Mouse (Mus musculus): ENCODE data around the gene Clec10a. TPM values are rescaled to one million over a fixed set of nuclear protein-coding genes. Genes with fewer than 3 reads are reported as not detected.
"Not testable (repeated sequence)": the region's sequence is repeated elsewhere in the genome, so short reads cannot be mapped to it uniquely, and the experiment has no call there.

Gene Clec10a
- polyA plus RNA-seq (2014; fragmentation: Nextera tagmentation; extraction: Ambion mirVana) = 1.4 TPM in 1 of 2 replicates, not detected in the other

GRCm38 (mm10) chr11:70155897-70156296 is at the start of gene Clec10a:
Clec10a (plus strand) TSS chr11:70156197.
- WGBS = no CpG with 5 or more reads among the region's 5 CpGs

GRCm38 (mm10) chr11:70107085-70107484 is 48.9 kb upstream of the Clec10a start:
- H3K36me3 ChIP-seq (ENCODE audit: control insufficient read depth, insufficient read depth, low read length) = no peaks in the 10 kb centered on the region
- 67% methylated on average over 8 of the region's 8 CpGs for WGBS
- no peak for ATAC-seq (ENCODE audit: low FRiP score, low TSS enrichment)

More at GRCm38 (mm10) chr11:70155897-70156296, at the start of gene Clec10a:
- not testable (repeated sequence) for DNase-seq; H3K27ac ChIP-seq (replicated peaks; ENCODE audit: low read depth, low read length); ATAC-seq (ENCODE audit: low FRiP score, low TSS enrichment); H3K4me3 ChIP-seq (replicated peaks; ENCODE audit: low read depth, low read length); H3K9ac ChIP-seq (replicated peaks; ENCODE audit: low read length); H3K4me1 ChIP-seq (ENCODE audit: control insufficient read depth, insufficient read depth, low read length); H3K27me3 ChIP-seq (ENCODE audit: control insufficient read depth, insufficient read depth, low read length); H3K9me3 ChIP-seq (ENCODE audit: control insufficient read depth, low read length); H3K4me2 ChIP-seq (ENCODE audit: low read length); H3K36me3 ChIP-seq (ENCODE audit: control insufficient read depth, insufficient read depth, low read length)

GRCm38 (mm10) chr11:70110146-70110545 is 45.9 kb upstream of the Clec10a start:
- H3K9ac ChIP-seq (replicated peaks; ENCODE audit: low read length) = no peak overlapping the region
- 71% methylated on average over 3 of the region's 3 CpGs for WGBS
- H3K27ac ChIP-seq (replicated peaks; ENCODE audit: low read depth, low read length) = no peak overlapping the region
- no peaks in the 10 kb centered on the region for H3K4me1 ChIP-seq (ENCODE audit: control insufficient read depth, insufficient read depth, low read length)
- no peaks in the 10 kb centered on the region for H3K36me3 ChIP-seq (ENCODE audit: control insufficient read depth, insufficient read depth, low read length)
- H3K4me3 ChIP-seq (replicated peaks; ENCODE audit: low read depth, low read length) = no peak overlapping the region
- H3K27me3 ChIP-seq (ENCODE audit: control insufficient read depth, insufficient read depth, low read length) = no peaks in the 10 kb centered on the region
- no peak for ATAC-seq (ENCODE audit: low FRiP score, low TSS enrichment)
- DNase-seq = peak; percentile 27
- no peak overlapping the region for H3K4me2 ChIP-seq (ENCODE audit: low read length)
- H3K9me3 ChIP-seq (ENCODE audit: control insufficient read depth, low read length) = no peaks in the 10 kb centered on the region

More at GRCm38 (mm10) chr11:70107085-70107484, 48.9 kb upstream of the Clec10a start:
- Histone ChIP-seq H3K27ac (replicated peaks; ENCODE audit: low read depth, low read length) (no peak overlapping the region), H3K27me3 (ENCODE audit: control insufficient read depth, insufficient read depth, low read length) (no peaks in the 10 kb centered on the region), H3K4me1 (ENCODE audit: control insufficient read depth, insufficient read depth, low read length) (no peaks in the 10 kb centered on the region), H3K9me3 (ENCODE audit: control insufficient read depth, low read length) (no peaks in the 10 kb centered on the region), H3K4me2 (ENCODE audit: low read length) (no peak overlapping the region), H3K9ac (replicated peaks; ENCODE audit: low read length) (no peak overlapping the region), H3K4me3 (replicated peaks; ENCODE audit: low read depth, low read length) (no peak overlapping the region)
- DNase-seq = no peak

- Histone ChIP-seq H3K27me3 (ENCODE audit: control insufficient read depth, insufficient read depth, low read length) (no peaks in the 10 kb centered on the region), H3K4me3 (replicated peaks; ENCODE audit: low read depth, low read length) (no peak overlapping the region), H3K36me3 (ENCODE audit: control insufficient read depth, insufficient read depth, low read length) (no peaks in the 10 kb centered on the region), H3K9ac (replicated peaks; ENCODE audit: low read length) (no peak overlapping the region), H3K9me3 (ENCODE audit: control insufficient read depth, low read length) (no peaks in the 10 kb centered on the region), H3K4me2 (ENCODE audit: low read length) (no peak overlapping the region), H3K27ac (replicated peaks; ENCODE audit: low read depth, low read length) (no peak overlapping the region), H3K4me1 (ENCODE audit: control insufficient read depth, insufficient read depth, low read length) (no peaks in the 10 kb centered on the region)
- ATAC-seq (ENCODE audit: low FRiP score, low TSS enrichment) (no peak), DNase-seq (no peak)
- WGBS = 82% methylated on average over 4 of the region's 4 CpGs
Observed at GRCm38 (mm10) chr11:70114562-70114961, 41.4 kb upstream of the Clec10a start.

- WGBS = 96% methylated on average over 3 of the region's 3 CpGs
- no peaks in the 10 kb centered on the region for H3K36me3 ChIP-seq (ENCODE audit: control insufficient read depth, insufficient read depth, low read length)
- ATAC-seq (ENCODE audit: low FRiP score, low TSS enrichment) (no peak), DNase-seq (no peak)
- no peak overlapping the region for H3K4me2 ChIP-seq (ENCODE audit: low read length)
- no peaks in the 10 kb centered on the region for H3K27me3 ChIP-seq (ENCODE audit: control insufficient read depth, insufficient read depth, low read length)
- no peaks in the 10 kb centered on the region for H3K4me1 ChIP-seq (ENCODE audit: control insufficient read depth, insufficient read depth, low read length)
- peaks cover 8% of the 10 kb centered on the region; the same call in 1 of the 2 replicates for H3K9me3 ChIP-seq (ENCODE audit: control insufficient read depth, low read length)
- H3K27ac ChIP-seq (replicated peaks; ENCODE audit: low read depth, low read length) = no peak overlapping the region
- H3K4me3 ChIP-seq (replicated peaks; ENCODE audit: low read depth, low read length) = no peak overlapping the region
- H3K9ac ChIP-seq (replicated peaks; ENCODE audit: low read length) = no peak overlapping the region
Observed at GRCm38 (mm10) chr11:70115901-70116300, 40.1 kb upstream of the Clec10a start.

- WGBS = 88% methylated on average over 9 of the region's 9 CpGs
- Histone ChIP-seq H3K9ac (replicated peaks; ENCODE audit: low read length) (no peak within 1 kb of the TSS), H3K36me3 (ENCODE audit: control insufficient read depth, insufficient read depth, low read length) (no peaks in the 10 kb centered on the region), H3K27ac (replicated peaks; ENCODE audit: low read depth, low read length) (no peak within 1 kb of the TSS), H3K4me1 (ENCODE audit: control insufficient read depth, insufficient read depth, low read length) (no peaks in the 10 kb centered on the region), H3K4me2 (ENCODE audit: low read length) (no peak within 1 kb of the TSS), H3K27me3 (ENCODE audit: control insufficient read depth, insufficient read depth, low read length) (no peaks in the 10 kb centered on the region), H3K9me3 (ENCODE audit: control insufficient read depth, low read length) (no peaks in the 10 kb centered on the region), H3K4me3 (replicated peaks; ENCODE audit: low read depth, low read length) (no peak within 1 kb of the TSS)
- no peak for DNase-seq
- ATAC-seq (ENCODE audit: low FRiP score, low TSS enrichment) = no peak
Observed at GRCm38 (mm10) chr11:70129926-70130379, 26.0 kb upstream of the Clec10a start, which contains the start of gene Mgl2. Mgl2 (plus strand) TSS chr11:70130329.

- not testable (repeated sequence) for DNase-seq; H3K27me3 ChIP-seq (ENCODE audit: control insufficient read depth, insufficient read depth, low read length); H3K4me2 ChIP-seq (ENCODE audit: low read length); H3K27ac ChIP-seq (replicated peaks; ENCODE audit: low read depth, low read length); H3K36me3 ChIP-seq (ENCODE audit: control insufficient read depth, insufficient read depth, low read length); ATAC-seq (ENCODE audit: low FRiP score, low TSS enrichment); H3K9me3 ChIP-seq (ENCODE audit: control insufficient read depth, low read length); H3K9ac ChIP-seq (replicated peaks; ENCODE audit: low read length); H3K4me3 ChIP-seq (replicated peaks; ENCODE audit: low read depth, low read length); H3K4me1 ChIP-seq (ENCODE audit: control insufficient read depth, insufficient read depth, low read length)
- 75% methylated on average over 3 of the region's 3 CpGs for WGBS
Observed at GRCm38 (mm10) chr11:70135001-70135400, 21.0 kb upstream of the Clec10a start.

GRCm38 (mm10) chr11:70135925-70136324 is 20.1 kb upstream of the Clec10a start:
- H3K36me3 ChIP-seq (ENCODE audit: control insufficient read depth, insufficient read depth, low read length); ATAC-seq (ENCODE audit: low FRiP score, low TSS enrichment); H3K4me1 ChIP-seq (ENCODE audit: control insufficient read depth, insufficient read depth, low read length); H3K4me2 ChIP-seq (ENCODE audit: low read length); DNase-seq; H3K9ac ChIP-seq (replicated peaks; ENCODE audit: low read length); H3K27ac ChIP-seq (replicated peaks; ENCODE audit: low read depth, low read length); H3K27me3 ChIP-seq (ENCODE audit: control insufficient read depth, insufficient read depth, low read length); H3K9me3 ChIP-seq (ENCODE audit: control insufficient read depth, low read length); H3K4me3 ChIP-seq (replicated peaks; ENCODE audit: low read depth, low read length): not testable (repeated sequence)
- WGBS = 90% methylated on average over 8 of the region's 8 CpGs

GRCm38 (mm10) chr11:70139171-70139570 is 16.8 kb upstream of the Clec10a start:
- no peak overlapping the region for H3K9ac ChIP-seq (replicated peaks; ENCODE audit: low read length)
- no peaks in the 10 kb centered on the region for H3K4me1 ChIP-seq (ENCODE audit: control insufficient read depth, insufficient read depth, low read length)
- no peaks in the 10 kb centered on the region for H3K36me3 ChIP-seq (ENCODE audit: control insufficient read depth, insufficient read depth, low read length)
- no peak for DNase-seq
- no peak overlapping the region for H3K4me2 ChIP-seq (ENCODE audit: low read length)
- no peak overlapping the region for H3K4me3 ChIP-seq (replicated peaks; ENCODE audit: low read depth, low read length)
- no peak overlapping the region for H3K27ac ChIP-seq (replicated peaks; ENCODE audit: low read depth, low read length)
- no peaks in the 10 kb centered on the region for H3K27me3 ChIP-seq (ENCODE audit: control insufficient read depth, insufficient read depth, low read length)
- 87% methylated on average over 10 of the region's 10 CpGs for WGBS
- H3K9me3 ChIP-seq (ENCODE audit: control insufficient read depth, low read length) = no peaks in the 10 kb centered on the region
- no peak for ATAC-seq (ENCODE audit: low FRiP score, low TSS enrichment)
